Mouse (Mus musculus): ENCODE data around the gene Frem2.

- TF ChIP-seq CTCF (IDR thresholded peaks at IDR 0.05; ENCODE audit: borderline replicate concordance, control insufficient read depth, extremely low read depth, insufficient read depth, low read length, poor library complexity) (no peak), POLR2A (IDR thresholded peaks at IDR 0.05; ENCODE audit: control insufficient read depth, extremely low read depth, insufficient read depth, low read length, poor library complexity) (no peak)
These were observed 158.7 kb downstream of the Frem2 start for GRCm38 (mm10) chr3:53498351-53498905.
